Mouse (Mus musculus): ENCODE measurements around the gene Zfp362. TPM values are rescaled to one million over a fixed set of nuclear protein-coding genes. Genes with fewer than 3 reads are reported as not detected.

The Zfp362 gene
- polyA plus RNA-seq, 1 experiment from 2014 or later, result 22.8 TPM

- H3K36me3 ChIP-seq, result no peaks in the 10 kb centered on the region
- H3K4me1 ChIP-seq, result no peaks in the 10 kb centered on the region
- no peak for ATAC-seq (ENCODE audit: insufficient read depth, low FRiP score, low read depth)
- no peak overlapping the region for H3K9ac ChIP-seq
- no peak overlapping the region for H3K27ac ChIP-seq
- H3K4me3 ChIP-seq (replicated peaks), result no peak overlapping the region
- WGBS, result 60% methylated on average over 3 of the region's 3 CpGs
- no peaks in the 10 kb centered on the region for H3K9me3 ChIP-seq
- no peak overlapping the region for H3K4me2 ChIP-seq
- H3K27me3 ChIP-seq (replicated peaks), result no peaks in the 10 kb centered on the region
Measured at GRCm38 (mm10) chr4:128824131-128824530, 18.3 kb upstream of the Zfp362 start.

DNA sequence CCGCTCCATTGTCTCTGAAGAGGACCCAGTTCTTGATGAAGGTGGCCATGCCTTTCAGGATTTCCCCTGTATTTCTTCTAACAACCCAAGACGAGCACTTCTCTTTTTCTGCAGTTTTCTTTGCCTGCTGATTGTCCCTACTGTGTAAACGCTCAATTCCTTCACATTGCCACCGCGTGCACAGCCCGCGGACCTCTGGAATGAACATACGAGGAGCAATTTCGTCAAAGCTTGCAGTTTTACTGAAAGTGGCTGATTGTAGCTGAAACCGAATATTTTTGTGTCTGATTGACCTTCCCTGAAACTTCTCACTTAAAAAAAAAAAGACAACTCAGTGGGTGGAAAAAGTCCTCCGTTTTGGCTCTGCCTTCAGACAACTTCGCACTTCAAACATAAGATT is 14.7 kb upstream of the Zfp362 start:
- Histone ChIP-seq H3K4me3 (replicated peaks) (no peak overlapping the region), H3K4me1 (no peaks in the 10 kb centered on the region), H3K9me3 (no peaks in the 10 kb centered on the region), H3K36me3 (no peaks in the 10 kb centered on the region), H3K4me2 (no peak overlapping the region), H3K27ac (no peak overlapping the region), H3K27me3 (replicated peaks) (no peaks in the 10 kb centered on the region), H3K9ac (no peak overlapping the region)
- no peak for ATAC-seq (ENCODE audit: insufficient read depth, low FRiP score, low read depth)
- 48% methylated on average over 12 of the region's 12 CpGs for WGBS

GRCm38 (mm10) chr4:128817011-128817410 is 11.2 kb upstream of the Zfp362 start:
- 49% methylated on average over 7 of the region's 7 CpGs for WGBS
- Histone ChIP-seq H3K9me3 (no peaks in the 10 kb centered on the region), H3K4me3 (replicated peaks) (no peak overlapping the region), H3K27me3 (replicated peaks) (no peaks in the 10 kb centered on the region), H3K4me2 (no peak overlapping the region), H3K27ac (no peak overlapping the region), H3K36me3 (no peaks in the 10 kb centered on the region), H3K4me1 (peaks cover 5% of the 10 kb centered on the region; the same call in 1 of the 2 replicates), H3K9ac (no peak overlapping the region)
- ATAC-seq (ENCODE audit: insufficient read depth, low FRiP score, low read depth), result no peak

DNA sequence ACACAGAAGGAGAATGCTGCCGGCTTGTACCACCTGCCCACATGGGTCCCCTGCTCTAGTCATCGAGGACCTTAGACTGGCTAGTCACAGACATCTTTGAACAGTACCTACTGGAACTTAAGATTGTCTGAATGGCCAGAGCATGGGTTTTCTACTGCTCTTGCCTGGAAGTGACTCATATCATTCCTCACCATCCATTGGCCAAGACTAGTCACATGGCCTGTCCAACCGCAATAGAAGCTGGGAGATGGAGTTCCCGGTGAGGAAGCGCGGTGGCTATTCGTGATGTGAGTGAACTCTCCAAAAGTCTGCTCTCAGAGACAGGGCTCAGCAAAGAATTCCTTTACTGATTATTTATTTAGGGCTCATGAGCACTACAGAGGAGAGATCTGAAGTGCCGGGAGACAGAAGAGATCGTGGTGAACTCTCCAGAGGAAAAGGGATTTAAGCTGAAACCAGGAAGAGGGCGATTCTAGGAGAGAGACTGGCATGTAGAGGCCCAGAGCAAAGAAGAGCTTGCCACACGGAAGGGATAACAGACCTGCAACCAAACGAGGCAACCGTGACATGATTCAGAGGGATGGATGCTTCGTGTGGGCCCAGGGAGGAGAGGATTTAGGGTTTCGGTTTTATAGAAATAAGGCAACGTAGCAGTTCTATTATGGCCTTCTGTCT is 5.7 kb upstream of the Zfp362 start:
- Histone ChIP-seq H3K36me3 (no peaks in the 10 kb centered on the region), H3K9me3 (no peaks in the 10 kb centered on the region), H3K4me3 (replicated peaks) (peak overlapping the region; percentile 45), H3K4me1 (peaks cover 14% of the 10 kb centered on the region; the same call in 1 of the 2 replicates), H3K4me2 (peak overlapping the region; percentile 48), H3K27ac (no peak overlapping the region), H3K27me3 (replicated peaks) (no peaks in the 10 kb centered on the region), H3K9ac (no peak overlapping the region)
- 11% methylated on average over 16 of the region's 16 CpGs for WGBS
- peak; percentile 89 for ATAC-seq (ENCODE audit: insufficient read depth, low FRiP score, low read depth)

DNA sequence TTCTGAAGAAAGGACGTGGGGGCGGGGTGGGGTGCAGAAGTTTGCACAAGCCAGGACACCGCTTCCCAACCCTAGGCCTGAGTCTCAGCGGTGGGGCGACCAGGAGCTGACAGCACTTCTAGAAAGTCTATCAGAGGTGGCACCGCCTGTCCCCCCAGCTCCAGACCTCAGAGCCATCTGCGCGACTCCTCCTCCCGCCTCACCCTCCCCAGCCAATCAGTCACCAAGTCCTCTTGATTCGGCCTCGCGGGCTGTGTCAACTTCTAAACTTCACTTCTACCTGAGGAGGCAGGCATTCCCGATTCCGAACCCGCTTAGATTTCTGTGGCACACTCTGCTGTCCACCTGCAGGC is 958 bp upstream of the Zfp362 start:
- Histone ChIP-seq H3K4me1 (peaks cover 30% of the 10 kb centered on the region), H3K27me3 (replicated peaks) (no peaks in the 10 kb centered on the region), H3K27ac (peak overlapping the region; percentile 93), H3K9ac (peak overlapping the region; percentile 99), H3K9me3 (no peaks in the 10 kb centered on the region), H3K4me2 (peak overlapping the region; percentile 68), H3K4me3 (replicated peaks) (peak overlapping the region; percentile 80), H3K36me3 (no peaks in the 10 kb centered on the region)
- WGBS, result under 1% methylated on average over 15 of the region's 15 CpGs
- peak; percentile 56 for ATAC-seq (ENCODE audit: insufficient read depth, low FRiP score, low read depth)

GRCm38 (mm10) chr4:128805150-128806042 is 449 bp downstream of the Zfp362 start:
- under 1% methylated on average over 64 of the region's 74 CpGs for WGBS
- Histone ChIP-seq H3K9me3 (no peaks in the 10 kb centered on the region), H3K36me3 (no peaks in the 10 kb centered on the region), H3K4me2 (peak overlapping the region; percentile 68), H3K27me3 (replicated peaks) (no peaks in the 10 kb centered on the region), H3K4me1 (peaks cover 30% of the 10 kb centered on the region), H3K4me3 (replicated peaks) (peak overlapping the region; percentile 80), H3K9ac (peak overlapping the region; percentile 99), H3K27ac (peak overlapping the region; percentile 93)
- no peak; the same call in 1 of the 2 replicates for ATAC-seq (ENCODE audit: insufficient read depth, low FRiP score, low read depth)

DNA sequence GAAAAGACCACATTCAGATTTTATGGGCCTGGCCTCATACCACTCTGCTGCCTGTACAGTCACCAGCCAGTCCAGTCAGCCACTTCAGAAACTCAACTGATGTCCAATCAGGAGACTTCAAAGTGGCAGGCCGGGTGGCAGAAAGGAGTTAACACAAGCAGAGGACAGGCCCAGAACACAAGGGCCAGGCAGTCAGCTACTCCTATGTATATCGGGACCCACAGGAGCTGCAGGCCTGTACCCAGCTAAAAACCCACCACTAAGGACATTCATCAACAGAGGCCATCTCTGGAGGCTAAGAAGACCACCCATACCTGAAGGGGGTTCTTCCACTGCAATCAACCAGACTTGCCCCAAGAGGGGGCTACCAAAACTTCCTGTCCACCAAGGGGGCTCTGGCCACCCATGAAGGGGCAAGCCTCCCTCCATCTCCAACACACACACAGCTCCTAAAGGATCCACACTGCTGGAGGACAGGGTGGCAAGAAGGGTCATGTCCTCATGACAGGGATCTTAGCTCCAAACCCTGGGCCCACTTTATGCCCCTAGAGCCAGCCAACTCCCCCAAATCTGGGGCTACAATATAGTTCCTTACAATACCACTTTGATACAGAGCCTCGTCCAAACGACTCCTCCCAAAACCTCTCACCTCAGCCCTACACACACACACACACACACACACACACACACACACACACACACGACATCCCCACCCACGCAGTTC is 1.3 kb downstream of the Zfp362 start:
- H3K4me2 ChIP-seq, result peak overlapping the region; percentile 68
- peak overlapping the region; percentile 93 for H3K27ac ChIP-seq
- ATAC-seq (ENCODE audit: insufficient read depth, low FRiP score, low read depth), result no peak
- H3K9ac ChIP-seq, result peak overlapping the region; percentile 99
- H3K36me3 ChIP-seq, result no peaks in the 10 kb centered on the region
- no peaks in the 10 kb centered on the region for H3K27me3 ChIP-seq (replicated peaks)
- no peaks in the 10 kb centered on the region for H3K9me3 ChIP-seq
- H3K4me3 ChIP-seq (replicated peaks), result peak overlapping the region; percentile 80
- H3K4me1 ChIP-seq, result peaks cover 30% of the 10 kb centered on the region
- 4% methylated on average over 6 of the region's 6 CpGs for WGBS

GRCm38 (mm10) chr4:128803569-128803968 is 2.3 kb downstream of the Zfp362 start:
- Histone ChIP-seq H3K9me3 (no peaks in the 10 kb centered on the region), H3K27ac (0 out of 2 replicates have a peak overlapping the region, but pooled peaks have one; percentile 93), H3K36me3 (no peaks in the 10 kb centered on the region), H3K4me3 (replicated peaks) (no peak overlapping the region; the same call in 1 of the 2 replicates), H3K4me2 (peak overlapping the region; percentile 68), H3K9ac (no peak overlapping the region), H3K4me1 (peaks cover 34% of the 10 kb centered on the region), H3K27me3 (replicated peaks) (no peaks in the 10 kb centered on the region)
- WGBS, result 43% methylated on average over 5 of the region's 5 CpGs
- no peak for ATAC-seq (ENCODE audit: insufficient read depth, low FRiP score, low read depth)

- Histone ChIP-seq H3K9ac (no peak overlapping the region), H3K4me1 (peaks cover 36% of the 10 kb centered on the region), H3K27ac (no peak overlapping the region), H3K4me2 (no peak overlapping the region), H3K9me3 (no peaks in the 10 kb centered on the region), H3K36me3 (no peaks in the 10 kb centered on the region), H3K4me3 (replicated peaks) (no peak overlapping the region), H3K27me3 (replicated peaks) (no peaks in the 10 kb centered on the region)
- ATAC-seq (ENCODE audit: insufficient read depth, low FRiP score, low read depth), result no peak
- WGBS, result 47% methylated on average over 9 of the region's 9 CpGs
Measured at GRCm38 (mm10) chr4:128801675-128802465, 4.0 kb downstream of the Zfp362 start.

GRCm38 (mm10) chr4:128796788-128797187 is 9.1 kb downstream of the Zfp362 start:
- WGBS, result 66% methylated on average over 8 of the region's 8 CpGs
- no peak overlapping the region for H3K4me2 ChIP-seq
- H3K27me3 ChIP-seq (replicated peaks), result no peaks in the 10 kb centered on the region
- H3K4me3 ChIP-seq (replicated peaks), result no peak overlapping the region
- peaks cover 35% of the 10 kb centered on the region for H3K4me1 ChIP-seq
- ATAC-seq (ENCODE audit: insufficient read depth, low FRiP score, low read depth), result no peak
- H3K9ac ChIP-seq, result no peak overlapping the region
- no peak overlapping the region for H3K27ac ChIP-seq
- no peaks in the 10 kb centered on the region for H3K9me3 ChIP-seq
- peaks cover 2% of the 10 kb centered on the region; the same call in 1 of the 2 replicates for H3K36me3 ChIP-seq

DNA sequence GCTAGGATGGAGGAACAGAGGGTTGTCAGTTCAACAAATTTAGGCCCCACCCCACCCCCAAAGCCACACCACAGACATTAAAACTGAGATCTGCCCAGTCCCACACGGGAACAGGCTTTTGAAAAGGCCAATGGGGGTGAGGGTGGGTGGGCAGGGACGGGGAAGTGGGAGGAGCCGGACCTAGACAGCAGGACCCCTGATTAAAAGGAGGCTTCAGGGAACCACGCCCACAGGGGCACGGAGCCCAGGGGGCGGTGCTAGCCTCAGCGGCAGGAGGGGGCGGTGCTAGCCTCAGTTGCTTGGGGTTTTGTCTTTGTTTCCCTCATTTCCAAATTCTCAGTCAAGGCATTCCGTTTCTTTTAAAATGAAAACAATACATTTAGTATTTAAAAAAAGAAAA is 10.2 kb downstream of the Zfp362 start:
- Histone ChIP-seq H3K27me3 (replicated peaks) (no peaks in the 10 kb centered on the region), H3K4me3 (replicated peaks) (no peak overlapping the region), H3K36me3 (peaks cover 2% of the 10 kb centered on the region; the same call in 1 of the 2 replicates), H3K27ac (no peak overlapping the region), H3K4me1 (peaks cover 39% of the 10 kb centered on the region), H3K9ac (no peak overlapping the region), H3K4me2 (no peak overlapping the region), H3K9me3 (no peaks in the 10 kb centered on the region)
- no peak for ATAC-seq (ENCODE audit: insufficient read depth, low FRiP score, low read depth)
- 15% methylated on average over 9 of the region's 9 CpGs for WGBS
